Mouse (Mus musculus) layer of hippocampus, adult 18-20 months (tissue): ENCODE measurements around the gene Trim27. TPM values are rescaled to one million over a fixed set of nuclear protein-coding genes. Genes with fewer than 3 reads are reported as not detected.

Experiments
- DNase-seq, 2 experiments: peaks; one replicate each; pipeline ENCODE4 v3.0.0; 2022; ENCODE audit warnings: low spot score in 2 of 2
- long read RNA-seq: library from polyadenylated mRNA; stranded (forward); transcript quantifications from one replicate; pipeline ENCODE4 v2.0.0, GENCODE M21; 2021
- total RNA-seq, 2 experiments: library from RNA; stranded (reverse); gene quantifications; 2 replicates each; pipeline ENCODE4 v1.2.3; 2021

Trim27 gene
- 10 to 100 TPM; 42.0 to 45.1 TPM for total RNA-seq
- long read RNA-seq, full-length matches to known transcripts, result 39 of 46 reads
- long read RNA-seq, partial matches to known transcripts, result 0 of 46 reads
- long read RNA-seq, other reads (novel, unspliced or antisense), result 7 of 46 reads

DNA sequence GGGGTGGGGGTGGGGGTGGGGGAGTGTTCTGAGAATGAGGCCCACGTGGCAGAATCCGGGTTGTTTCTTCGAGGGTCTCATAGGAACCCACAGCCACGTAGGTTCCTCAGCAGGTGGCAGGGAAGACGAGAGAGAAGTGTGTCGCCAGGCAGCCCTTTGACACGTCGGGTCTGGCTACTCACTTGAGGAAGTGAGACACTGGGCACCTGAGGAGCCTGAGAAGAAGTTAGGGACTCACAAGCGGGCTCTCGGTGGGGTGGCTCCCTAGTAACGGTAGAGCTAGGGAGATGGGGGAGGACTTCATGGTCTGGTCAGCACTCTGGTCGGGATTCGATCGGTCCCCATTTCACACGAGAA lies at the start of gene Trim27:
Gene Trim27 (plus strand): TSS at position 79 of the 357 bp plus-strand sequence.
- DNase-seq, result no peak

DNA sequence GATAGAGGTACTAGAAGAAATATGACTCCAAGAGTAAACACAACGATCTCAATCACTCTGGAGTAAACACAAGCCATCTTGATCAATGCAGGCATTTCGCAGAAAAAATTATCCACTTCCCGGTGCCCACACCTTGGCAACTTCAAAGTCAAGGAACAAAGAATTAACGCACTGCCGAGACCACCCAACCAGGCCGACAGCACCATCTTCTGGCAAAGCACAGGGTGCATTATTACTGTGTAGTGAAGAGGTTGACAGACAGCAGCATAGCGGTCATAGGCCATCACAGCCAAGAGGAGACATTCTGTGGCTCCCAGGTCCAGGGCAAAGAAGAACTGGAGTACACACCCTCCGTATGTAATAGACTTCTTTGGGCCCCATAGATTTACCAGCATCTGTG lies 36.8 kb upstream of the Trim27 start:
- DNase-seq, result no peak

DNA sequence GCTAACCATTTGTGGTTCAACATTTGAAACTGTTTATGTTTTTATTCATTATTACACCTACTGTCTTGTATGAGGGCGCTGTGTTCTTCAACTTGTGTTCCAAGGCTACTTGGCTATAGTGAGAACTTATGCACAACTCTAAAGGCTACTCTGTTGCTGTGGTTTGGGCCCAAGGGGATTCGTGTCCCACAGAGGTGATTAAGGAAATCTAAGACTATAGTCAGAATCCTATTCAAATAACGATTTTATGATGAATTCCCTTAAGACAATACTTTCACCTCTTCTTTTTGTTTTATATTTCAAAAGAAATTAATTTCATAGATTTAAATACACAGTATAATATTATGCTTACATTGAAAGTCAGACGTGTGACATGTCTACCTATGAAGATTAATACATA lies 33.5 kb upstream of the Trim27 start, which contains the start of gene Olfr1368:
Gene Olfr1368 (minus strand): TSS at position 101 of the 400 bp plus-strand sequence.
- DNase-seq, result no peak

DNA sequence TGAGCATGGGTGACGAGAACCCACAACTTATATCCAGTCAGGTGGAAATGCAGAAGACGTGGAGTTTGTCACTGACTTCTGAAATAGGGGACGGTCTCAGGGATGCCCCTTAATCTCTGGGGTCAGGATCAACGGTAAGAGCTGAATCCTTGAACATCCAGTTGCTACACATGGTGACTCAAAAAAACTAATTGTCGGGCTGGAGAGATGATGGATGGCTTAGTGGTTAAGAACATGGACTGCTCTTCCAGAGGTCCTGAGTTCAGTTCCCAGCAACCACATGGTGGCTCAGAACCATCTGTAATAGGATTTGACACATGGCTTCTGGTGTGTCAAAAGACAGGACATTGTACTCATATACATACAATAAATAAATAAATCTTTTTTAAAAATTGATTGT lies 23.4 kb upstream of the Trim27 start:
- no peak for DNase-seq

DNA sequence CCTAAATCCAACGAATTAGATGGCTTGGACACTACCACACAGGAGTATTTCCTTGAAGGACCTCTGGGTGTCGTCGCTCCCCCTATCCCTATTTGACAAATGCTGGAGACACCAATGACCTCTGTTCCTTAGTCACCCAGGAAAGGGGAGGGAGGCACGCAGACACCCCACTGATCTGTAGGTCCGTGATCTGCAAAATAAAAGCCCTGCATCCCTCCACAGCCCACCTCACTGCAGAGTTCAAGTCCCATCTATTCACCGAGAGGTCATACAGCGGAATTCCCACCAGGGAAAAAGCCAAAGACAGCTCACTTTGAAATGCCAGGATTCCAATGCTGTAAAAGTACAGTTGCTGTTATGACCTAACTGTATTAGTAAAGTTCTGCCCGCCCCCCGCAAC lies 21.2 kb upstream of the Trim27 start:
- DNase-seq, result no peak

DNA sequence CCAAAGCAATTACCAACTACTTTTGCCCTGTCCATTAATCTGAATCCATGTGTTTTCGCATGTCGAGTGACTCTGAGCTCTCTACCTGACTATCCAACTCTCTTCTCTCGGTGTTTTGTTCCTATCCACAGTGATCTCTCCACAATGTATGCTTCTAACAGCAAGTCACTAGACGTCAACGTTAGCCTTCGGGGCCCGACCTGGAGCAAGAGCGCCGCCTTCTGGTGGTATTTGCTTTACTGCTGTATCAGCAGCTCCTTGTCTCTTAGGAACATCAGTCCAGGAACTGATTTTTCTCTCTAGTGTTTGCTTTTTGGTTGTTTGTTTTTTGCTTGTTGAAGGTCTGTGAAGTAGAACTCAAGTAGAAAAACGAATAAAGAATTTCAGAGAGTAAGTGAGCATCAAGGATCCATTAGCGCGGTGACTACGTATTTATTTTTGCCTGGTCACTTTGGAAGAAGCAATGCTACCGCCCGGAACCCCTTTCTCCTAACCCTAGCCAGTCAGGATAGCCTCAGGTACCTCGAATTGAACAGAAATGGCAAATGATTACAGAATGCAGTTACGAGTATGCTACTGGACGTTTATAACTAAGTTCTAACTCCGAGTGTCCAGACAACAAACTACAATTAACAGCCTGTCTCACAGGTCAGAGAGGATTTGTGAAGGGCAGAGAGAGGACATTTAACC lies 20.3 kb upstream of the Trim27 start:
- DNase-seq, result peak; percentile 68 to 92

DNA sequence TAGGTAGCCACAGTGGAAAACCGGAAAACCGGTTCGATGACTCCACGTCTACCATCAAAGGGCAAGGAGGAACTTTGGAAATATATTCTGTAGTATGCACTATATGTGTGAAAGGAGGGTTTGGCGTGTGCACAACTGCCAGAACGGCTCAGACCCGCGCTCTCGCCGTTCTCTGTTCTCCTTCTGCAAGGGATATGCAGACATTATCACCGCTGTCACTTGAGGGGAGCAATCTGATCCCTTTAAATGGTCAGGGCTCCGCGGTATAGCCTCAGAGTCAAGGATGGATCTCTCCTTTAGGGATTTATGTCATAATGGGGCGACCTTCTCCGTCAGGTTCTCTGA lies 19.8 kb upstream of the Trim27 start:
- DNase-seq, result peak in 1 of 2 experiments; percentile 27

DNA sequence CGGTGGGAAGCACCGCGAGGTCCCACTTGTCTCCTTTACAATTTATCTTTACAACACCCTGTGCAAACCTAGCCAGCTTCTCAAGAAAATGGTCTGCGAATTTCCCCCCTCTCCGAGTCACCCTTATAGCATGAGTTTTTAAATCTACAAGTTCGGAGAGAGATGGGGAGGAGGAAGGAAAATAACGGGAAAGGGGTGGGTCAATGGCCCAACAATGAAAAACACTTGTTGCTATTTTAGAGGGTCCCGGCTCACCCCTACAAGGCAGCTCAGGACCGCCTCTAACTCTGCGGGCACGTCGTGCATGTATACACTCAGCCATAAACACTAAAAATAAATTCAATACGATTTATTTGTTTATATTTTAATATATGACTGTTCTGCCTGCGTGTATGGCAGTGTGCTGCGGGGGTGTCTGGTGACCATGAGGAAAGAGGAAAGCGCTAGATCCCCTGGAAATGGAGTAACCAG lies 19.2 kb upstream of the Trim27 start:
- peak in 1 of 2 experiments; percentile 13 for DNase-seq

DNA sequence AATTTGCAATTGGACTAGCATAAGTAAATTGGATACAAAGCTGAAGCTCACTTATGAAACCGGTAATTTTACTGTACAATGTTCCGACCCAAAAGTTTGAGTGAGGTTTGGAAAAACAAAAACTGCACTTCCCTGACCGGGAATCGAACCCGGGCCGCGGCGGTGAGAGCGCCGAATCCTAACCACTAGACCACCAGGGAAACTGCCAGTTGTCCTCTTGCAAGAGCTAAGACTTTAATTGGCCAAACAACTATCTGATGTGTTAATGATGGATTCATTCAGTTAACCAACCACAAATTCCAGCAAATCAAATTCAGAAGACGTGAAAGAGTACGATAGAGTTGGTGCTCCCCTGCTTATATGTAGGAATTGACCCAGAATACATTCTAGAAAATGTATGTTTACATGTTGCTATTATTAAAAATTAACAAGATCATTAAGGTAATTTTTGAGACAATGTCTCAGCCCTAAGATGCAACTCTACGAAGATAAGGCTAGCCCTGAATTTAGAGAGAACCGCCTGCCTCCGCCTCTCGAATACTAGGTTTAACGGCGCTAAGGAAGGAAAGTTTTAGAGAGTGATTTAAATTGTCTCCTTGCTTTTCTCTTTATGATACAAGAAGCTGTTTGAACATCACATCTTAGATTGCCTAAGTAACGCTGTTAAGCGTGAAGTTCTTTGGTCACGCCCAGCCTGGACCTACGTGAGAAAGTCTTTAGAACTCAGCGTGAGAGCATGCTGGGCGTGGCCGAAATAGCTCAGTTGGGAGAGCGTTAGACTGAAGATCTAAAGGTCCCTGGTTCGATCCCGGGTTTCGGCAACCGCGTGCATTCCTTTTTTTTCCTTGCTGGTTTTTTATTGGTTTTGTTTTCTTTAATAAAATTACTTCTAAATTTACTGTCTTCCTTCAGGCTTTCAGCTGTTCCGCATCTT lies 18.3 kb upstream of the Trim27 start:
- DNase-seq, result peak; percentile 89 to 96

DNA sequence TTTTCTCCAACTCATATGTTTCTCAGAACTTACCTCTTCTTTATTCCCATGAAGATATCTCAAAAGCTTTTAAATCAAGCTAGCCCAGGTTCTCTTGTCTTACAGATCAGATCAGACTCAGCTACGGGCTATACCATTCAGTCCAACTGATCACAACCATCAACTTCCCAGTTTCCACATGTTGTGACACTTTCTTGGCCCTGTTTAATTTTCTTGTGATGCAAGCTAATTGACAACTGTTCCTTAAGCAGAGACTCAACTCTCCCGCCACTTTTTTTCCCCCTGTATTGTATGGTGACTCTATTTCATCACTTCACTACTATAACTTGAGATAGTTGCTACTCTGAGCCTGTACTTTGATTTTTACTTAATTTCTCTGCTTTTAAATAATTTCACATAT lies 17.7 kb upstream of the Trim27 start:
- no peak for DNase-seq

DNA sequence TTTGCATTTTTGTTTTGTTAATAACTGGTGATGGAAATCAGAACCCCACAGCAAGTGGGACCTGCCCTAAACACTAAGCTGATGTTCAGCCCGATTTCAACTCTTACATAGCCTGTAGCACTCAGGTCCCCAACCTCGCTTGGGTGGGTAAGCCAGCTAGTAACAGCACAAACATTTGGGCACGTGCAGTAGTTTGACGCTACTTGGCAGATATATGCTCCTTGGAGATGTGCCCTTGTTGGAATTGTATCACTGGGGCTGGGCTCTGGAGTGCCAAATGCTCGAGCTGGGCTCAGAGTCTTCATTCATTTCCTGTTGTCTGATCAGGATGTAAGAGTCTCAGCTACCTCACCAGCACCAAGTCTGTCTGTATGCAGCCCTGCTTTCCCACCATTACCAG lies 16.7 kb upstream of the Trim27 start:
- DNase-seq, result no peak

DNA sequence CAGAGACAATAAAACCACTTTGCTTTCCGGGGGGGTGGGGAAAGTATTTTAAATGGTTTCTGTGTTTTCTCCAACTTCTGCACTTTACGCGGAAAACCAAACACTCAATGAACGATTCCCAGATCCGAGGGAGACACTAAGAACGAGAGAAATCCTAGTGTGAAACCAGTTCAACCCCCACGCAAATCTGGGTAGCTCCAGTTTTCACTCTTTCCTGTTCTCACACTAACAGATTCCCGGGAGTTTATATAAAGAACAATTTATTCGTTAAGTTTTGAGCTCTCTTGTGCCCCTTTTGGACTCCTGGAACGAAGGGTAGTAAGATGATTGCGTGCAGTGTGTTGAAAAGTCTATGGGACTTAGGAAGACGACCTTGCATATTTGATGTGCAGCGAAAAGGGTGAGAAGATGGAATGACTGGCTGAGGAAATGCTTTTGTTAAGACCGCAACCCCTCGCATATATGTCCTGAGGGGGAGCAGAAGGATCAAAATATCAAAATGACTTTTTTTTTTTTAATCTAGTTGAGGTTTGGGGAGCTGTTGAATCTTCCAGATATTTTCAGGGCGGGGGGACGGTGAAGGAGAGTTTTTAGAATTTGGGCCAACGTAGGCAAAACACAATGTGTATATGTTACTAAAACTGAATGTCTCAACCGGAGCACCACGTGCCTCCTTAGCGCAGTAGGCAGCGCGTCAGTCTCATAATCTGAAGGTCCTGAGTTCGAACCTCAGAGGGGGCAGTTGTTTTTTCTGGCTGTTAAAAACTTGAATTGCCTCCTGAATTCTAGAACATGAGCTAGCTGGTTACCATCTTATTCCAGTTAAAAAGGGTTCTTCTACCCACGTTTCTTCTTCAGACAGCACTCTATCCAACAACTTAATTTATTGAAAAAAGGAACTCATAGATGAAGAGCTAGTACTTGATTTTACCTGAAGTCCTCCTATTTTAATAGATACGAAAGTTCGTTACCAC lies 12.0 kb upstream of the Trim27 start:
- DNase-seq, result peak; percentile 63 to 94

DNA sequence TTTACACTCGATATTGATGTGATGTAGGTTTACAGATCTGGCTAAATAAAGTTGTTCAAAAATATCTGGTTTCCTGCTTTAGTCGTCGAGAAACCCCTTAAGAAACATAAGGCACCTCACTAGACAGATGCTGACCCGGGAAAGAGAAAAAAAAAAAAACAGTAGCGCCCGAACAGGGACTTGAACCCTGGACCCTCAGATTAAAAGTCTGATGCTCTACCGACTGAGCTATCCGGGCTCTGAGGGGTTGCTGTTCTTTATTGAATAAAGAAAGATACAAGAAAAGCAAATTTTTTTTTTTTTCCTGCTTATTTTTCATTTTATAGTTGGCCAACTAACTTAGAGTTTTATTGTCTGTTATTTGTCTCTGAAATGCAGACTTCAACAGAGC lies 11.3 kb upstream of the Trim27 start:
- peak in 1 of 2 experiments; percentile 55 for DNase-seq

DNA sequence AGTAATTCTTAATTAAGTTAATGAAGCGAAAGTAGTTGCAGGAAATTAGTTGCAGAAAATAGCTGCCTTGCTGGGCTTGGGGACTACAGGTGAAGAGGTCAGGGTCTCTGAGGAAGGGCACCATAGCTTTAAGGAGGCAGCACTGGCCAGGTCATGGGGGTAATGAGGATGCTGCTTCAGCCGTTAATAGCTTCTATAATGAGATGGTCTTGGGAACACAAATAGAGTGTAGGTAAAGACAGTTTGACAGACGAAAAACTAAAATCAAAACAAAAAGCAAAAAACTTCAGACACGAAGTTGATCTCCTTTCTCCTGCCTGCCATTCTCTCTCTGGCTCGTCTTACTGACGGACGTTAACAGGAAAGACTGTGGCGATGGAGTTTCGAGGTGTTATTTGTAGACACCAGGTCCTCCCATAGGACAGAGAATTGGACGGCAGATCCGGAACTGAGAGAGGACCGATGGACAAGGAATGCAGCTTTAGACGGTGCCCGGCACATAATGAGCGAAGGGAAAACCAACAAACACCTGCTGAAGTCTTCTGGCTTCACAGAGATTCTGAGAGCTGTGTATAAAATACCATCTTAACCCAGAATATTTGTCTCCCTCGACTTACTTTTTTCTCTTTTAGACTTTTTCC lies 10.8 kb upstream of the Trim27 start:
- peak; percentile 19 to 45 for DNase-seq

DNA sequence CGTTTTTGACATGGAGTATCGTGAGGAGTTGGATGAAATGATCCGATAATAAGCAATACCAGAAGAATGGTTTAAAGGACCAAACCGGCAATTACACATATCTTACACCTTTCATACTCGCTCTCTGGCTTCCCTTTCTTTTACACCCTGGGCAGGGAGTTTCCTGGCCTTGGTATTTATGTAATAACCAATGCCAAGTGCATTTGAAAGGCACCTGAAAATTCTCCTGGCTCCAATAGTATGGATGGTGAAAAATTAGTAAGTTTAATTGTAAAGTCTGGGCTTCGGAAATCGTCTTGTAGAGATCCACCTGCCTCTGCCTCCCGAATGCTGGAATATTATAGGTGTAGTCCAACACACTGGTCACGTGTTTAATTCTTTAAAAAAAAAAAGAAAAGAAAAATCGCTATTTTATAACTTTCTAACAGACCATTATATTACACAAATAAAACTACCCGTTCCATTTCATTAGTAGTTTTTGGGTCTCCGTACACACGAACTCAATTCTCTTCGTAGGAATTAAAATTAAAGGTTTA lies 10.1 kb upstream of the Trim27 start:
- peak in 1 of 2 experiments; percentile 22 for DNase-seq

DNA sequence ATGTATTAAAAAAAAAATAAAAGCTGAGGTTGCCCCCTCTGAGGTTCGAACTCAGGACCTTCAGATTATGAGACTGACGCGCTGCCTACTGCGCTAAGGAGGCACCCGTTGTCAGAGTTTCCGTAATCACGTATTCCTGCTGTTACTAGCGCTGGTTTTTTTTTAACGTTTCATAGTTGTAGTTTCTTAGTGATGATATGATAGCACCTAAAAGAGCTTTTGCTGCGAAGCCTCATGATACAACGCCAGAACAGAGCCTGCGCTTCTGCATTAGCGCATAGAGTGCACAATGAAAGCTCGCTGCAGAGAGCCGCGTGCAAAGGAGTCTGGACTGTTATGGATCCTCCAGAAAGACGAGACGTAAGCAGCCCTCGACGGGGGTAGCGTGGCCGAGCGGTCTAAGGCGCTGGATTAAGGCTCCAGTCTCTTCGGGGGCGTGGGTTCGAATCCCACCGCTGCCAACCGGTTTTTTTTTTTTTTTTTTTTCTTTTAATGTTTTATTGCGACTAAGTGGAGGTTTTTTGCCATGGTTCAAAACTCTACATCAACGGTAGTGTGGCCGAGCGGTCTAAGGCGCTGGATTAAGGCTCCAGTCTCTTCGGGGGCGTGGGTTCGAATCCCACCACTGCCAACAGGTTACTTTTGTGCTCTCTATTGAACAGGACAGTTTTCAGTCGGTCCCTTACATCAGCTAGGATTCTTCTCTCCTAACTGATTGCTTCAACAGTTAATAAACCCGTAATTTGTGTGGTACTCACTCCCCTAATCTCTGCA lies 9.4 kb upstream of the Trim27 start:
- peak; percentile 65 to 88 for DNase-seq

DNA sequence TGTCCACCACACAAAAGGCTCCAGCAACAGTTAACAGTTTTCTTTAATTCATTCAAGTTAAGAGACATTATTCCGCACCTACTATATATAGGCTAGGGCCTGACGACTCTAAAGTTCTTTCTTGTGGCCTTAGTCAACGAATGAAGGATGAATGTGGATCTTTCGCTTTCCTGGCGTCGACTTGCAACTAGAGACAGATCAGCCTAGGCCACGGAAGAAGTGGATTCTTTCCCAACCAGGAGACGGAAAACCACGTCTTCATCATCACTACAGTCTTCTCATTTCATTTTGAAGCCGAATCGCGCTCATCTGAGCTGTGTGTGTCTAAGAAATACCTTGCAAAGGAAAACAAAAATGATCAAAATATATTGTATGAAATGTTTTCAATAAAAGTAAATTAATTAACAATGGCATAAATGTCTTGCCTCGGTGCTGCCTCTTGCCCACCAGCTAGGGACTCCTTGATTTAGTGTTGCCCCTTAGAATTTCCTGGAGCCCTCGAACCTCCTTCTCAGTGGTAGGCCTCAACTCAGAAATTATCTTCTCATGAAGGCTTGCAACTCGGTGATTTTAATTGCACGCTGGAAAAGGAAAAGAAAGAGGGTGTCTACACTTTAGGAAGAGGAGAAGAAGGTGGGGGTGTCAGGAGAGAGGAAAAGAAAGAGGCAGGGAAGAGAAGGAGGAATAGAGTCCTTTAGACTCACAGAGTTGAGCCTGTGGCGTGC lies 8.7 kb upstream of the Trim27 start:
- DNase-seq, result no peak

DNA sequence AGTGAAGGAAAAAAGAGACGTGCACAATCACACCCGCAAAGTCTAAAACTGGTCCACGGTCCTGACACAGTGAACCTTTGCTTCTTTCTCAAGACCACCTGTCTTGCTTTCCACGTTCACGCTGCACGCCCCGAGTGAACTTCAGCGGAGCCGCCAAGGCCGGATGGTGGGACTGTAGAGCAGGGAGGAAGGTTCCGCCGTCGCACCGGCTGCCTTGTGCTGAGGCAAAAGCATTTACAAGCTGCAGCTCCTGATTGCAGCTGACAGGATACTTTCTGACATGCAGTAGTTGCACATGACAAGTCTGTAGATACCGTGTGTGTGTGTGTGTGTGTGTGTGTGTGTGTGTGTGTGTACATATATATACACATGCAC lies 8.1 kb upstream of the Trim27 start:
- DNase-seq, result peak in 1 of 2 experiments; percentile 27
